Mouse (Mus musculus) left cerebral cortex, adult 11 months (tissue): ENCODE data around the gene Slitrk2.
A peak's percentile ranks its signal among the peaks of the same experiment; 100 is the strongest.

ENCODE experiments used
- DNase-seq: peaks from one replicate; pipeline ENCODE4 v3.0.0; 2022; ENCODE audit warnings: low spot score

The Slitrk2 gene

DNA sequence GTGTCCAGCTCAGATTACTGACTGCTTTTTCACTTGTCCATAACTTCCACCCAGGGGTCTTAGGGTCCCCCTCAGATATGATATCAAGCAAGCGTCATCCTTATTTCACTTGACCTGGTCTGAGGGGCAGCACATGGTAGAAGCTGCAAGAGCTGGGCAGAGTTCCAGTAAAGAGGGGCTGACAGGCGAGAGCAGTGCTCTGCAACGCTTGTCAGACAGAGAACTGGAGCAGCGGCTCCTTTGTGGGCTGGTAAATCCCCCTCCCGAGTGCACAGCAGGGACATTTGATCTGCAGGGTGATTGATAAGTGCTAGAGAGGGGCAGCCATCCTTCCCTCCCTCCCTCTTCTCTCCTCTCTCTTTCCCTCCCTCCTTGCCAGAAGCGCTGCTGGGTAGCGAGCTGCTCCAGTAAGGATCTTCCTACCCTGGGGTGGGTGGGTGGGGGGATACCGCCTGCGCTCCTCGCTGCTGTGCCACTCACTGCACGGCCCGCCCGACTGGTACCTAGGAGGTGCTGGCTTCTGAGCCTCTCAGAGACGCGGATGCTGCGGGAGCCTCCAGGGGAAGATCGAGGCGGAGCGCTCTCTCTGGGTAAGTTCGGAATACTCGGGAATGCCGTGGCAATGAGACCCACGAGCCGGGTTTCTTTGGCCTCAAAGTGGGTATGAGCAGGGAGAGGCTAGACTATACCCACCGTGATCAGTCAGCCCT, at the start of gene Slitrk2:
TSS of gene Slitrk2 (plus strand) at position 408 of the 710 bp plus-strand sequence.
- DNase-seq = no peak

DNA sequence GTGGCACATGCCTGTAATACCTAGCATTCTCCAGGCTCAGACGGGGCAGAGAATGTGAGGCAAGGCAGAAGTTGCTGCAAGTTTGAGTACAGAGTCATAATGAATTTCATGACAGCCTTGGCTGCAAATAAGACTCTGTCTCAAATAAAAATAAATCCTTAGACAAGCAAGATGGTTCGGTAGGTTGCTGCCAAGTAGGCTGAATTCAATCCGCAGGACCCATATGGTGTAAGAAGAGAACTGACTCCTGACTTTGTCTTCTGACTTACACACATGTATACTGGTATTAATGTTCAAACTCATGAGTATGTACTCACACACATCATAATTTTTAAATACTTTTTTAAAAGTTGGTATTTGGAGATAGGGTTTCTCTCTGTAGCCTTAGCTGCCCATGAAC, 43.6 kb upstream of the Slitrk2 start:
- no peak for DNase-seq

DNA sequence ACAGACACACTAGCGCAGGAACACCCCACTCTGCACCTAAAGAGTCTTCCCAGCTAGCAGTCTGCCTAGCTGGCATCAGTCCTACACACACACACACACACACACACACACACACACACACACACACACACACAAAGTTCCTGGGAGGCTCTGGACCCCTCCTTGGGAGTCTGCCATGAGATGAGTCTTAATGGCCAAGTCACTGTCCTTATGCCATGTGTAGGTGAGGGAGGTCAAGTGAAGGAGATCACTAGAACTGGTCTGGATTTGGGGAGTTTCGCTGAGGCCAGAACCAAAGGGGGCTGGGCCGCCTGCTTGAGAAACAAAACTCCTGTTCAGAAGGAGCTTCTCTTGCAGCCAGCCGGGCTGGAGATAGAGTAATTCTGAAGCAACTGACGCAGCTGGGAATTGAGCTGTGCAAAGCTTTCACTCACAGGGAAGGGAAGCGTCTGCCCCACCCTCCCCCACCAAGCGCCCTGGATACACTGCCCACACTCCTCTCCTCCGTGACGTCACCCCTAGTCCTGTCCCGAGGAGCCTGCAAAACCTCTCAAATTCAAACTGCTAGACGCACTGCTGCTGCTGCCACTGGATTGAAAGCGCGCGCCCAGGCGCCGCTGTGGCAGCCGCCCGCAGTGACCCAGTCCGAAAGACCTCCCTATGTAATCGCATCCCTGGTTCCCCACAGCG, 3.5 kb downstream of the Slitrk2 start:
- DNase-seq = peak; percentile 45

DNA sequence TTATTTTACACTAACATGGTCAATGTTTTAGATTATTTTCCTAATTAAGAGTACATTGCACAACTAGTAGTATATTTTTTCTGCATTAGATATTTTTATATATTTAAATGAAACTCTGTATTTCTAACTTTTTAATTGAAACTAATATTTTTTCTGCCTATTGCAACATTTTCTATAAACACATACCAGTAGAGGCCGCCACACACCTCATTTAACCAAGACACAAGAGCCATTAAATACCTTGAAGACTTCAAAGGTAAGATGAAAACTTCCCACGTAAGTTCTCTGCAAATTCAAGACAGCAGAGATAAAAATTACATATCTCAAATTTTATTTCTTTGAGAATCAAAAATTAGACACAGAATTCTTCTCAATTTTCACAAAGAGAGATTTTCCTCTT, 8.2 kb downstream of the Slitrk2 start:
- no peak for DNase-seq

DNA sequence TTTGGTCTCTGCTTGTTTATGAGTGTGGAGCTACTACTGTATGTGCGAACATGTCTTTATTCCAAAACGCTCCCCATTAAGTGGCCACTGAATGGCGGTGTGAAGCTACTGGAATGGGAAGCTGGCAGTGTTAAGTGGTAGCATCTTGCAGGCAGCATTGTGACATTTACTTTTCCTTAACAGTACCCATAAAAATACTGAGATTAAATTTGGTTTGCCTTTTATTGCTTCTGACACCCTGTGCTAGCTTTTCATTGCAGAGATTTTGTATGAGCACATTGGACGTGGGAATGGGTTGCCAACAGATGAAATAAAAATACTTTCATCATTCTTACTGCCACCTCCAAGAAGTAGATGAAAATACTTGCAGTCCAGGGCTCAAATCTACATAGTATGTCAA, 27.8 kb downstream of the Slitrk2 start:
- DNase-seq = peak; percentile 10

DNA sequence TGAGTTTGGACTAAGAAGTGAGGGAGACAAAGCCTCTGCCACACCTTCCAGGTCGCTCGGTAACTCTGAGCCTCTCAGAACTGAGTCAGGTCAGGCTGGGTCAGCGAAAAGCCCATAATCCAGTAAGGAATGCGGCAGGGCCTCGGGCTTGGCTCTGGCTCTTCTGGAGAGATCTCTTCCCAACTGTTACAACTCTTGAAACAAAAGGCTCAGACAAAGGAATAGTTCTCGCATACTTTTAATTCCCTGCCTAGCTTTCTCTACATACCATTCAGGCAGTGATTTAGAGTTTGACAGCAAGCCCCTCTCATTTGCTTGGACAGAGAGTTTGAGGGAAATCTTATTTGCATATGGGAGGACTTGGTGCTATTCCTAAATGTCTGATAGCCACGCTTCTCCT, 29.5 kb downstream of the Slitrk2 start:
- no peak for DNase-seq
